Mouse (Mus musculus) adrenal gland (tissue): ENCODE data around the gene Fbxo31.

Experiments used
- intact Hi-C: fragments of 180-260 bp; cut with DNase I; formaldehyde crosslinking; loops from one replicate; pipeline ENCODE4 v1.15.1; 2025

Gene Fbxo31

GRCm38 (mm10) chr8:121557746-121558145 is 20.9 kb downstream of the Fbxo31 start:
- intact Hi-C loops = no loop called here

DNA sequence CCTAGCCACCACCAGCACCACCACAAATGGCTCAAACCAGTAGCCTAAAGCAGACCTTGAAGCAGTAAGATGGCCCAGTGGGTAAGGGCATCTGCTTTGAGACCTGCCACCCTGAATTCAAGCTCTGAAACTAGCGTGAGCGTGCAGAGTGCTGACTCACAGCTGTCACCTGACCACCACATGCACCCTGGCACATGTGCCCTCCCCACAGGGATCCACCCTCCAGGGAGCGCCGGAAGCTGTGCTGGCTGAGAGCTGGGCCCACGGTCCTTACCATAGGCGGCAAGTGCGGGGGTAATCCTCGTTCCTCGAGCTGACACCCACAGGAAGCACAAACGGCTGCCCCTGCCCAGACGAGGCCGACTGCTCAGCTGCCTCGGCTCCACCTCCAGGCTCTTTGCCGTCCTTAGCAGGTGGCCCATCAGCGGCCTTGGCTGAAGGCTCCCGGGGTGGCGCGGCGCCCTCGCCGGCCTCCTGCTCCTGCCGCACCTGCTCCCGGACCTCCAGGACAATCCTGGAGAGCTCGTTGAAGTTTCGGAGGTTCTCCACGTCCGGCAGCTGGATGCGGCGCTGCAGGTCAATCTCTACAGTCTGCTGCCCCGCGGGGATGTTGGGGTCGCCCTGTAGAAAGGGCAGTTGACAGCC is 24.7 kb downstream of the Fbxo31 start:
- intact Hi-C loops = no loop called here

DNA sequence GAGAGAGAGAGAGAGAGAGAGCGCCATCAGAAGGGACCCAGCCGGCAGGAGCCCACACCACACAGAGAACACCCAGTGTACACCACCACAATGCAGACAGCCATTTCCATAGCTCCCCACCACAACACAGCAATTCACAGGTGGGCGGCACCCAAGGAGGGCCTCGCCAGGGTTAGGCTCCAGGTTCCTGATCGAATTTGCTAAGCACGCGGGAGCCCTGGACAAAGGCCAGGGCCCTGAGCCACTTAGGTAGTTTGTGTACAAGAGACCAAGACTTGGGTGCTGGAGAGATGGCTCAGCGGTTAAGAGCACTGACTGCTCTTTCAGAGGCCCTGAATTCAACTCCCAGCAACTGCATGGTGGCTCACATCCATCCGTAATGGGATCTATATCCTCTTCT is 26.1 kb downstream of the Fbxo31 start:
- intact Hi-C loops = no loop called here

- intact Hi-C loops = no loop called here
Measured at GRCm38 (mm10) chr8:121551065-121551985, 27.3 kb downstream of the Fbxo31 start.

GRCm38 (mm10) chr8:121550056-121550455 is 28.6 kb downstream of the Fbxo31 start:
- intact Hi-C loops = no loop called here

- intact Hi-C loops = loop anchor here (5.0 kb wide), 2 partner anchors 45 to 140 kb away; partner anchors contain the start of gene Map1lc3b
Measured at GRCm38 (mm10) chr8:121547132-121547531, 31.5 kb downstream of the Fbxo31 start.

- intact Hi-C loops = loop anchor here (5.0 kb wide), 2 partner anchors 47 to 142 kb away; partner anchors contain the start of gene Map1lc3b
Measured at GRCm38 (mm10) chr8:121544936-121545335, 33.7 kb downstream of the Fbxo31 start.

GRCm38 (mm10) chr8:121544276-121544785 is 34.3 kb downstream of the Fbxo31 start, which contains the start of gene 1700018B08Rik:
Gene 1700018B08Rik, minus strand, starts transcription at chr8:121544320.
- intact Hi-C loops = no loop called here

DNA sequence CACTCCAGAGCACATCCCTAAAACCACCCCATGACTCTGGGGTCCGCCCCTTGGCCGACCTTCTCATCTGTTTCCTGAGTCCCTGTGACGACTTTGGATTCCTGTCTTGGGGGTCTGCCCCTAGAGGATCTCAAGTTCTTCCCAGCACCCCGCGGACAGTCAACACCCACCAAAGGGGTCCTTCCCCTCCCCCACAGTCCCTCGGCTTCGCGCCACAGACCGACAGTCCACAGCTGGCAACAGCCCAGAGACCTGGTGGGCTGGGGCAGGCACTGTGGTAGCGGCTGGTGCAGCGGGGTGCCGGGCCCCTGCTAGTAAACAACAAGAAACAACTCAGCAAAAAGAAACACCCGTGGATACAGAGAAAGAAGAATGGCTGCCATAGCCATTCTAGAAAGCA is 35.7 kb downstream of the Fbxo31 start:
- intact Hi-C loops = no loop called here

DNA sequence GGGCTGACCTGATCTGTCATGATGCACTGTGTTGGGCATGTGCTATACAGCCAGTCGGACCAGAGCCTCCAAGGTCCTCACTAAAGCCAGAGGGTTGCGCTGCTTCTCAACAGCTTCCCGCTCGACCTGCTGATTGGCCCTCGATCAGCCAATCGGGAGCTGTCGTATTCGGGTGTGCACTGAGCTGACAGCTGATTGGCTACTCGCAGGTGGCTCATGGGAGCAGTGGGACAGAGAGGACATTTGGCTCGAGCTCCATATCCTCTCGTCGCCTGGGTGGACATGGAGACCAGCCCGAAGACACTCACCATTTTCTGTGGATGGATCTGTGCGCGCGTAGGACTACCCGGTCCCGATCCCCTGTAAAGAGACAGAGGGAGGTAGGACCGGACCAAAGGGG is 36.7 kb downstream of the Fbxo31 start:
- intact Hi-C loops = no loop called here

- intact Hi-C loops = no loop called here
Measured at GRCm38 (mm10) chr8:121532381-121532780, 46.2 kb downstream of the Fbxo31 start.

DNA sequence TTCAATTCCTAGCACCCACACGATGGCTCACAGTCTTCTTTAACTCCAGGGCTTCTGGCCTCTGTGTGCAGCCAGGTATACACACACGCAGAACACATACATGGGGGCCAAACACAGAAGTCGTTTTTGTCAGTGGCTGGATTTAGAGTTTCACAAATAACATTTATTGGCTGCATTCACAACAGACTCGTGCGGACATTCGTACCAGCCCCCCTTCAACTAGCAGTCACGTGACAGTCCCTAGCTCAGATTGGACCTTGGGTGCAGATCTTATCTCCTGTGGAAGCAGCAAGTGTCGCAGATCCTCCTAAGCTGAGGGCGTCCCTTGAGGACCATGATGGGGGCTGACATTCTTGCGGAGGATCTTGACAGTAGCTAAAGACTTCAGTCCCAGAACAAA is 48.0 kb downstream of the Fbxo31 start:
- intact Hi-C loops = no loop called here

- intact Hi-C loops = no loop called here
Measured at GRCm38 (mm10) chr8:121528790-121529189, 49.8 kb downstream of the Fbxo31 start.

DNA sequence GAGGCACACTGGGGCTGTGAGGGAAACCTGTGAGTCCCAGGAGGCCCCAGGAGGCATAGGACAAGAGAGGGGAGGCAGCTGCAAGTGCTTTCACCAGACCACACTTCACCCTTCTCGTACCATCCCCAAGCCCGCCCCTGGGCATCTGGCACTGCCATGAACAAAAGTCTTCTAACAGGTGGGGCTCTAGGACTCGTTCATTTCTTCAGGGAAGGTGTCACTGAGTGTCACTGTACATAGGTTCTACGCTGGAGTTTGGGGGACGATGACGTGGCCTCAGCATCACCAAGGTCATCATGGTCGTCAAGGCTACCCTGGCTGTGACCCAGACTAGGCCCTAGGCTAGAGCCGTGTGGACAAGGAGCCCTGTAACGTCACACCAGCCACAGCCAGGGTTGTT is 50.9 kb downstream of the Fbxo31 start:
- intact Hi-C loops = no loop called here

DNA sequence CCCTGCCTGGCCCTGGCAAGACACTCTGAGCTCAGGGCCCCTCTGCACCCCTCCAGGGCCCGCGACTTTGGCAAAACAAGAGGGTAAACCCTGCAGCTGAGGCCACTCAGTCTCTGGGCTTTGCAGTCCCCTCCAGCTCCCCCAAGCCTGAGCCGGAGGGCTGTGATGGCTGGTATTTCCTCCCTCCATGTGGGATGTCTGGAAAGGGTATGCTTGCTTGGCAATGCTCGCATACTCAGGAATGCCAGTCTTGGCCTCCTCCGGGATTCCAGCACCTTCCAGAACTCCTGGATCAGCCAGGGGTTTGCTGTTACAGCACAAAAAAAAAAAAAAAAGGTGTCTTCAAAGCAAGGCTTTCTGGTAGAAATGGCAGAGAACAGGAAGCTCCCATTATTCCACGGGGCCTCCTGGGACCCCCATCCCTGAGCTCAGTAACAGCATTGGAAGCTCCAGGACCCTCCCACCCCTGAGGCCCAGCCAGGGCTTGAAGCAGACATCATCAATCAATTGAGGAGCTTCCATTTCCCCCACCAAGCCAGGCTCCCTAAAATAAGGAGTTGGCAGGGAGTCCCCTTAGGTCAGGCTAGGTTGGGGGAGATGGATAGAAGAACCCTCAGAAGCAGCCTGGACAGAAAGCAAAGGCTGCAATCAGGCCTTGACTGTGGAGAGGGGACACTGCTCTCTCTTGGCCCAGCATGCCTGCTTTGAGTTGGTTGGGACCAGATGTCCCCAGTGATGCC is 51.6 kb downstream of the Fbxo31 start:
- intact Hi-C loops = no loop called here

GRCm38 (mm10) chr8:121525111-121525818 is 53.3 kb downstream of the Fbxo31 start:
- intact Hi-C loops = no loop called here

- intact Hi-C loops = loop anchor here (1.0 to 10.0 kb wide), 3 partner anchors 89 to 400 kb away; no protein-coding TSS in a partner anchor
Measured at GRCm38 (mm10) chr8:121513429-121513828, 65.2 kb downstream of the Fbxo31 start.

DNA sequence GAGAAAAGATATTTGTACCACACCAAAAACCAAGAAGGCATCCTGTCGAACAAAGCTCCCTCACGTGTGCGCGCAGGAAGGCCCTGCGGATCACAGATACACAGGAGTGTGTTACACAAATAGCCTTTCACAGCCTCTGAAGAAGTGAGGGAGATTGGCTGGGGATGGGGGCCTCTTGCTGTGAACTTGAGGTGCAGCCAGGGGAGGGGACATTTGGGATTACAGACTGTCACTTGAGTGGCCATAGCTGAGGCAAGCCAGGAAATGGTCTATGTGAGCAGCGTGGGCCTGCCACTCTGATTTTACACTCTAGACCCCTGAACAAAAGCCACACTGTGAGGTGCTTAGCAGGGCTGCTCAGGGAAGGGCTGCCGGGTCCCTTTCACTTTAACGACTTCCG is 66.9 kb downstream of the Fbxo31 start:
- intact Hi-C loops = loop anchor here (10.0 kb wide), 1 partner anchor 87 kb away; no protein-coding TSS in a partner anchor
